Mouse (Mus musculus) spleen, adult 2 months (tissue): Measurements from ENCODE around the gene Irf2. TPM values are rescaled to one million over a fixed set of nuclear protein-coding genes. Genes with fewer than 3 reads are reported as not detected.

Experiments
- DNase-seq, 2 experiments: peaks; one replicate each; pipeline versions ENCODE4 v3.0.0 to v3.0.0-alpha.2; 2012 to 2021; ENCODE audit warnings: low spot score in 2 of 2, low read depth in 1 of 2
- H3K27ac ChIP-seq: fragments of 200-500 bp; 2 replicates; pipeline ENCODE4 v1.5.1; 2012; ENCODE audit warnings: low read length, inconsistent platforms; ENCODE audit not compliant: insufficient read depth
- H3K27me3 ChIP-seq: fragments of 200-500 bp; 2 replicates; pipeline ENCODE4 v1.6.1; 2012; ENCODE audit warnings: mild to moderate bottlenecking, moderate library complexity, low read length, inconsistent platforms; ENCODE audit not compliant: control insufficient read depth, insufficient read depth
- H3K36me3 ChIP-seq: fragments of 200-500 bp; 2 replicates; pipeline ENCODE4 v1.6.1; 2012; ENCODE audit warnings: mild to moderate bottlenecking, low read length, inconsistent platforms; ENCODE audit not compliant: control insufficient read depth, insufficient read depth
- H3K4me1 ChIP-seq: fragments of 200-500 bp; 2 replicates; pipeline ENCODE4 v1.6.1; 2011; ENCODE audit warnings: inconsistent platforms; ENCODE audit not compliant: control insufficient read depth, insufficient read depth, insufficient read length
- H3K4me3 ChIP-seq: fragments of 200-500 bp; 2 replicates; pipeline ENCODE4 v1.5.1; 2011; ENCODE audit warnings: mild to moderate bottlenecking, inconsistent platforms; ENCODE audit not compliant: insufficient read depth, insufficient read length; ENCODE audit errors: extremely low read depth
- CTCF ChIP-seq: fragments of 200-500 bp; IDR thresholded peaks from 2 replicates; pipeline ENCODE4 v1.5.1; 2011; ENCODE audit warnings: mild to moderate bottlenecking, inconsistent platforms; ENCODE audit not compliant: insufficient read depth, insufficient read length, insufficient replicate concordance; ENCODE audit errors: extremely low read depth
- POLR2A ChIP-seq: fragments of 200-500 bp; IDR thresholded peaks from 2 replicates; pipeline ENCODE4 v1.6.1; 2011; ENCODE audit warnings: low read depth, low read length, inconsistent platforms
- WGBS: fragments of 180-500 bp; shearing (Covaris S2); methylation state at CpG from one replicate; pipeline ENCODE4 v1.1.7; 2018; 5-methylcytosine and 5-hydroxymethylcytosine counted together
- polyA plus RNA-seq: library from polyadenylated mRNA; depleted of rRNA; stranded (reverse); fragments of >200 nt; gene quantifications from 2 replicates; pipeline ENCODE4 v1.2.3, GENCODE M21; 2012

Irf2 gene
- polyA plus RNA-seq, 1 experiment: 28.8 TPM

- Histone ChIP-seq H3K27me3 (no peaks in the 10 kb centered on the region), H3K27ac (no peak overlapping the region), H3K4me3 (no peak overlapping the region), H3K36me3 (peaks cover 21% of the 10 kb centered on the region), H3K4me1 (peaks cover 10% of the 10 kb centered on the region; the same call in 1 of the 2 replicates)
- no peak for DNase-seq
- TF ChIP-seq CTCF (no peak), POLR2A (no peak)
- 82% methylated on average over 3 of the region's 3 CpGs for WGBS
Observed at GRCm38 (mm10) chr8:46834440-46834839, 94.9 kb downstream of the Irf2 start.

- H3K4me1 ChIP-seq: peaks cover 10% of the 10 kb centered on the region; the same call in 1 of the 2 replicates
- no peak for TF ChIP-seq POLR2A
- no peak for TF ChIP-seq CTCF
- no peak overlapping the region for H3K27ac ChIP-seq
- H3K4me3 ChIP-seq: no peak overlapping the region
- H3K36me3 ChIP-seq: peaks cover 22% of the 10 kb centered on the region
- no peaks in the 10 kb centered on the region for H3K27me3 ChIP-seq
- no peak for DNase-seq
- 92% methylated on average over 8 of the region's 8 CpGs for WGBS
Observed at GRCm38 (mm10) chr8:46836011-46836652, 96.6 kb downstream of the Irf2 start.

GRCm38 (mm10) chr8:46836949-46837348 lies 97.4 kb downstream of the Irf2 start:
- peaks cover 14% of the 10 kb centered on the region; the same call in 1 of the 2 replicates for H3K4me1 ChIP-seq
- TF ChIP-seq POLR2A (no peak), CTCF (no peak)
- WGBS: 53% methylated on average over 5 of the region's 5 CpGs
- no peaks in the 10 kb centered on the region for H3K27me3 ChIP-seq
- no peak for DNase-seq
- no peak overlapping the region for H3K4me3 ChIP-seq
- H3K27ac ChIP-seq: peak overlapping the region; percentile 37; the same call in 1 of the 2 replicates
- H3K36me3 ChIP-seq: peaks cover 24% of the 10 kb centered on the region

DNA sequence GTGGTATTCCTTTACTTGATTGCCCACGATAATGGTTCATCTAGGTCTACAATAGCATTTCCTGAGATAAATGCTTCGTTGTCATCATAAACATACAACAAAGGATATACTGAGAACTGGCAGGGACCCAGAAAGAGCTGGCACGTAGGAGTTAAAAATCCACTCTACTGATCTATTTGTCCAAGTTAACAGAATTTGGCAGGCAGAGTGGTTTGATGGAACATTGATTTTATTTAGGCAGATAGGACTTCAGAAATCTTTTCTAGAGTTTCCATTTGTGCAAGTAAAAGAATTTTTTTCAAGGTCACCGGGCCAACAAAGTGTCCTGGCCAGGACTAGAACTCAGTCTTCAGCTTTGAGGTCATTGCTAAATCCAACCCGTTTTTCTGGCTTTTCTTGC lies 98.5 kb downstream of the Irf2 start:
- H3K27ac ChIP-seq: no peak overlapping the region
- H3K4me1 ChIP-seq: peaks cover 24% of the 10 kb centered on the region
- no peak for TF ChIP-seq POLR2A
- no peak for TF ChIP-seq CTCF
- 83% methylated on average over 5 of the region's 5 CpGs for WGBS
- H3K27me3 ChIP-seq: no peaks in the 10 kb centered on the region
- peaks cover 24% of the 10 kb centered on the region for H3K36me3 ChIP-seq
- no peak overlapping the region for H3K4me3 ChIP-seq
- no peak for DNase-seq

DNA sequence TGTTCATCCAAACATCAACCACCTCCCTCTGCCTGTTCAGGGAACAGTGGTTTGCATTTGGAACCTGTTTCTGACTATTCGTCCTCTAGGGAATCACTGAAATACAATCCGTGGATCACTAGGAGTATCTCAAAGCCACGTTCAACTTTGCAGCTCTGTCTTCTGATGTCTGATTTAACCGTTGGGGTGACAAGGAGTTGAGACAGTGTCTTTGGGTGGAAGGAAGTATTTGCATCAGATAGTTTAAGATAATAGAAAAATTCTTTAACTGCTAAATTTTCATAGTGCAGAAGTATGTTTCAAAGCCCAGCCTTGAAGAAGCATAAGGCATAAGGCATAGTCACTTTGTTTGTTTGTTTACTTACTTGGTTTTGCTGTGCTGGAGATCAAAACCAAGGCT lies 100.9 kb downstream of the Irf2 start:
- Histone ChIP-seq H3K4me3 (no peak overlapping the region), H3K27ac (no peak overlapping the region), H3K36me3 (peaks cover 21% of the 10 kb centered on the region), H3K4me1 (peaks cover 39% of the 10 kb centered on the region), H3K27me3 (no peaks in the 10 kb centered on the region)
- TF ChIP-seq POLR2A (no peak), CTCF (no peak)
- no peak for DNase-seq
- 76% methylated on average over 4 of the region's 4 CpGs for WGBS

DNA sequence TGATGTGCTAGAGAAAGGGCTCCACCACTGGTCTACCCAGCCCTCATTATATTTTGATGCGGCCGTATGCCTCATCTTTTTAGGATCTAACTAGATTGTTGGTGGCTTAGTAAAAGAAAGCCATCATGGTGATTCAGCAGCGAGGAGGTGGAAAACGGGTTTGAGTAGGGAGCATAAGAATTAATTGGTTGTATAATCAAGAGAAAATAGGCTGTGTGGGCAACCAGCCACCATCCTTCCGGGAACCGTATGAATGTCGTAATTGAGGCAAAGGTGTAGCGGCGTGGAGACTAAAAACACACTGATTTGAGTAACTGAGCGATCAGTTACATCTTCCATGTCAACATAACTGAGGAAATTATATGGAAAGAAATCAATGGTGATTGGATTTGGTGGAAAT lies 101.3 kb downstream of the Irf2 start:
- no peak for TF ChIP-seq POLR2A
- TF ChIP-seq CTCF: no peak
- H3K36me3 ChIP-seq: peaks cover 21% of the 10 kb centered on the region
- DNase-seq: no peak
- WGBS: 93% methylated on average over 10 of the region's 10 CpGs
- no peaks in the 10 kb centered on the region for H3K27me3 ChIP-seq
- peaks cover 42% of the 10 kb centered on the region for H3K4me1 ChIP-seq
- H3K4me3 ChIP-seq: no peak overlapping the region
- H3K27ac ChIP-seq: no peak overlapping the region

DNA sequence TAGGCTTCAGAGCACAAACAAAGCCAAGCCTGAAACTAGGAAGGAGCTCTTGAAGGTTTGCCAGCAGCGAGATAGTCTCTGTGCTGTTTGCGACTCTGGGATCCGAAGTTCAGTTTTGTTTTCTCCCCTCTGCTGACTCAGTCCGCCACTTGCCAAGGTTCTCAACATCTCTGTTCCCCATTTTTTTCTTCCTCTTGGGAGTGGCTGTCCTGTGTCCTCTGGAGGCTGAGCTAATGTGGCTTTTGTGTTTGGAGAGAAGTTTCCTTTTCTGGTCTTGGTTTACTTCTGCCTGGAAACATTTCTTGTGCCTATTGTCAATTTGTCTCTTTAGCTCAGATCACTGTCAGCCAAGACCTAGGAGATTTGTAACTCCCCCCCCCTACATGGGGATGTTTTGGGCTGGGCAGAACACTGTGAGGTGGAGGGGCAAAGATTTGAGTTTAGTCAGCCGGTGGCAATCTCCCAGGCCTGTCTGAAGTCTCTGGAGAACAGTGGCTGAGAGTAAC lies 103.2 kb downstream of the Irf2 start:
- H3K4me3 ChIP-seq: no peak overlapping the region
- H3K36me3 ChIP-seq: peaks cover 25% of the 10 kb centered on the region
- TF ChIP-seq POLR2A: no peak
- no peak for TF ChIP-seq CTCF
- 13% methylated on average over 5 of the region's 5 CpGs for WGBS
- H3K4me1 ChIP-seq: peaks cover 46% of the 10 kb centered on the region
- no peaks in the 10 kb centered on the region for H3K27me3 ChIP-seq
- peak overlapping the region; percentile 73 for H3K27ac ChIP-seq
- no peak for DNase-seq
